Mouse (Mus musculus) stomach, postnatal 0 days (tissue): ENCODE data around the gene Fam184a.

Experiments used
- CTCF ChIP-seq: IDR thresholded peaks from 2 replicates; pipeline ENCODE4 v1.5.1; 2016; ENCODE audit warnings: antibody characterized with exemption, low read depth, mild to moderate bottlenecking, moderate library complexity
- EP300 ChIP-seq: optimal IDR thresholded peaks from 2 replicates; pipeline ENCODE3; 2016; ENCODE audit warnings: antibody characterized with exemption

DNA sequence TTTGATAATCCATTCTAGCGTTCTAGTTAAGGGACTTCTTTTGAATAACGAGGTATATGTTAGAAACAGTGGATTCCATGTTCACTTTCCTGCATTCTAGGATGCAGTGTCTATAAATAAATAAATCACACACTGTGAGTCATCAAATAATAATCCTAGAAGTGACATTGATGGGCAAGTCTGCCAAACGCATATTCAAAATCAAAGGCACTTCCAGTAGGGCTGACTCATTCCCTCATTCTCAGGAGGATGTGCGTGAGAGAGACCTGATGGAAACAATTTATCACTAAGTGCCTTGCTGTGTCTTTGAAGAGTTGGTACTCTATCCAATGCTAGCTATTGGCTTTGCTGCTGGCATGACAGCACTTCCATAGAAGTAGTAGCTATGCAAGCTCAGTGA is 14.5 kb upstream of the Fam184a start:
- TF ChIP-seq EP300 (no peak), CTCF (no peak)
